Mouse (Mus musculus): ENCODE data around the gene Ckb. TPM values are rescaled to one million over a fixed set of nuclear protein-coding genes. Genes with fewer than 3 reads are reported as not detected.

Ckb gene
- total RNA-seq, 2 experiments from 2014 or later = 98.4 to 117 TPM

DNA sequence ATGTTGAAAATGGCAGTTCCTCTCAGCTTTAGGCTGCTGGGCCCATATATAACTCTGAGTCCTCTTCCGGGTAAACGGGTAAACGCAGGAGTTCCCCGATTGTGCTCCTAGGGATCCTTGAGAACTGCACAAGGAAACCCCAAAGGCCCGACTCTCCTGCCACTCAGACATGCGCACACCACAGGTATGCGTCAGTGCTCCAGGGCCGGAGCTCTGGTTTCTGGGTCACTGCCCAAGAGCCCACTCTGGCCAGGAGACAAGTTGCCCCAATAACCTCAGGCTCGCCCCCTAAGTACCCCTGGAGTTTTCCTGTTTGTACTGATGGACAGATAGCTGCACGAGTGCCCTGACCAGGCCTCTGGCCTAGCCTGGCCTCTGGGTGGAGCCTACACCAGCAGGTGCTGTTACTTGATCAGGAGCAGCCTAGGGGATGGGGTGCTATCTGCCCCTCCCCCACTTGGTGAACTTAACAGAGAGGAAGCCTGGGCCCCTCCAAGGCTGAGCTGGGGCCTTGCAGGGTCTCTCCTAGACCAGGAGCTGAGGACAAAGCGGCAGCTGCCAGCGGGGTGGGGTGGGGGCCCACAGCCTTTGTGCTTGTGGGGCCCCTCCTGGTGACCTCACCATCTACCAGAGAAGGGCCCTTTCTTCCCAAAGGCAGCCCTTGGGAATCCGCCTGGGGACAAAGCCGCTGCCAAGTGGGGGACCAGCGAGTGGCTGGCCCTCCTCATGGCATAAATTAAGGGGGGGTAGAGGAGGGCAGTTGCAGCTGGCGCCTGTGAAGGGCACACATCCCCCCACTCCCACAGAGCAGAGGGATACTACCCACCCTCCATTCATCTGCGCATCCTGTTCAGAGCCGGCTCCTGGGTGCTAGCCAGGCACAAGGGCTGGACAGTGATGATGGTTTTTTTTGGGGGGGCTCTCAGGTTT is 21.5 kb upstream of the Ckb start:
- DNase-seq = no peak
- intact Hi-C loops (cut with DNase I) = no loop called here

- intact Hi-C loops (cut with DNase I) = no loop called here
- no peak for DNase-seq
Measured at GRCm38 (mm10) chr12:111692899-111693298, 20.8 kb upstream of the Ckb start.

DNA sequence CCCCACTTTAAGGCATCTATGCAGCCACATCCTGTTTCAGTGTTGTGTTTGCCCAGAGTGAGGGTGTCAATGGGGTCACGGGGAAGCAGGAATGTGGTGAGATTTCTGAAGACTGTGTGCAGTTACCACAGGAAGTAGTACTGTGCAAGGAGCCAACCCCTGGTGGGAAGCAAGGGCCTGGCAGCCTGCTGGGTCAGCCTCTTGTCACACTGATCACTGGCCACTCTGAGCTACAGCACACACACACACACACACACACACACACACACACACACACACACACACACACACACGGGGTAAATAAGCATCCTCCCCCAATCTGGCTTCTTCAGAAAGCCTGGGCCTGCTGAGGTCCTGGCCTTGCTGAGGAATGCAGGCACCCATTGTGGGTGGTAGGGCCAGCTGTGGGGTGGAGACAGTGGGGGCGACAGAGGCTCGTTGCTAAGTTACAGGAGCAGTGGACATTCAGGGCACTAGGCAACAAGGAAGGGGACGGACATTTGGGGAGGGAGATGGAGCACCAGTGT is 19.3 kb upstream of the Ckb start:
- intact Hi-C loops (cut with DNase I) = no loop called here
- no peak for DNase-seq

GRCm38 (mm10) chr12:111689426-111689825 is 17.3 kb upstream of the Ckb start:
- intact Hi-C loops (cut with DNase I) = no loop called here
- no peak for DNase-seq

DNA sequence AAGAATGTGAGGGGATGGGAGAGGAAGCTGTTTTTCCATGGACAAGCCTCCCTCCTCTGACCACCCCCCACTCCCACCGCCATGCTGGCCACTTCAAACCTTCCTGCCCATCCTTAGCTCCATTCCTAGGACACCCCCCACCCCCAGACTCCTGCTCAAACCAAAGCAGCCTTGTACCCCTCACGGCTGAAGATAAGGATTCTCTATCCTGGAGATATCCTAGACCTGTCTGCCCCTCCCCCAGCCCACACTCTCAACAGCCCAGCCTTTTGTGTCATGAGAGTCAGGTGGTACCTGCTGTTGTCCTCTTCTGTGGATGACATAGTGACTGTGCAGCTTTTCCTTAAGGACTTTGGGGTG is 15.9 kb upstream of the Ckb start:
- intact Hi-C loops (cut with DNase I) = no loop called here
- DNase-seq = no peak

- intact Hi-C loops (cut with DNase I) = no loop called here
- DNase-seq = peak; percentile 88
Measured at GRCm38 (mm10) chr12:111687350-111688068, 15.4 kb upstream of the Ckb start.

DNA sequence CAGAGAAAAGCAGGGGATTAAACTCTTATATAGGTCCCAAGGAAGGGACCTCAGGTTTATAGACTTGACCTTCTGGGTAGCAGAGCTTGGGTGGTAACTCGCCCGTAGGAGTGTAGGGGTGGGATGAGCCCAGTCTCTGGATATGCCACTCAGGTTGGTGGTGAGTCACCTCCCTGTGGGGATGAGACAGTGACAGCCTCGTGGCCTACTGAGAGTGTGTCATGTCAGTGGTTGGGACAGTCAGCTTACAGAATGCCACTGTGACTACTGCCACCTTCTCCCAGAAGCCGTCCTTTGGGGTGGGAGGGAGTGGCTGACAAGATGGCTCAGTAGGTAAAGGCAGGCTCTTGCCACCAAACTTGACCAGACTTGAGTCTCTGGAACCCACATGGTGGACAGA is 14.3 kb upstream of the Ckb start:
- DNase-seq = no peak
- intact Hi-C loops (cut with DNase I) = no loop called here

DNA sequence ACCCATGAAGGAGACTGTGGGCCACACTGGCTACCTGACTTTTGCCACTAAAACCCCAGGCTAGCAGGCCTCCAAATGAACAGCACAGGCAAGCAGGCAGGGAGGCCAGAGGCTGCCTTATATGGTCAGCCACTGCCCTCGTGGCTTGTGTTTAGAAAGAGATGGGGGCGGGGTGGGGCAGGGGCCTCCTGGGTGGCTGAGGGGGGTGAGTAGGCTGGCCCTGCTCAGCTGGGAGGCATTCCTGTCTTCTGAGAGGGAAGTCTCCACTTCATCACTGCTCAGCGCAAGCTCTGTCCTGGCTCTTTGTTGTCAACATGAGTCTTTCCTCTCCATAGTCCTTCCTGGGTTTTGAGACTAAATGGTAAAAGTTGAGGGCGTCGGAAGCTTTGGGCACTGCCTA is 10.7 kb upstream of the Ckb start:
- intact Hi-C loops (cut with DNase I) = no loop called here
- no peak for DNase-seq

DNA sequence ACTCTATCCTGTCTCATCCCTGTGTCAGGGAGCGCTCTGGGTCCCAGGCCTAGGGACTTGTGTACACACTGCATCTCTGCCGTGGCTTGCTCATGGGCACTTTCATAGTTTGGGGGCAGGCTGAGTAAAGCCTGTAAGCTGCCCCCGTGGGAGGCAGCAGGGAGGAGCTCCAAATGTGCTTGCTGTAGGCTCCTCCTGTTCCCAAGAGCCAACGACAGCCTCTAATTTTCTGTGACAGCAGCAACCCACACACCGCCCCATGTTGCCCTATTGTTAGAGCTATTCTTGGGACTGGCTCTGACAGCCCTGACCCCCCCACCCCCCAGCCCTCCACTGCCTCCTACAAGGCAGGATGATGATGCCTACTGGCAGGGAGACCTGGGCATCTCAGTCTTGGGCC is 9.9 kb upstream of the Ckb start:
- no peak for DNase-seq
- intact Hi-C loops (cut with DNase I) = no loop called here

DNA sequence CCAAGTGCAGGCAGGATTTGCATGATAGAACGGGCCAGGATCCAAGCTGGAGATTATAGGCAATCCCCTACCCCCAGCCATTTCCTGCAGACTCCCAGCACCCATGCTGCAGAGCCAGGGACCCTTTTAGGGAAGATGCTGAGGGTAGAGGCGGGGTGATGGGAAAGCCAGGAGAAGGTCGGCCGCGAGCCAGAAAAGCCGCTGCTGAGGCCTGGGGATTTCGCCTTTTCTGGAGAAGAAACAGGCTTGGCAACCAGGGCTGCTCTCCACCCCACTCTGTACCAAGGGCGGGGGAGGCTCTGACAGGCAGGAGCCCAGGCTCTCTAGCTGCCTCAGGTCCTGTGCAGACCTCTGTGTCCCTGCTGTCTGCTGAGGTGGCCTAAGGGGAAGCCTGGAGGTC is 9.2 kb upstream of the Ckb start:
- intact Hi-C loops (cut with DNase I) = no loop called here

DNA sequence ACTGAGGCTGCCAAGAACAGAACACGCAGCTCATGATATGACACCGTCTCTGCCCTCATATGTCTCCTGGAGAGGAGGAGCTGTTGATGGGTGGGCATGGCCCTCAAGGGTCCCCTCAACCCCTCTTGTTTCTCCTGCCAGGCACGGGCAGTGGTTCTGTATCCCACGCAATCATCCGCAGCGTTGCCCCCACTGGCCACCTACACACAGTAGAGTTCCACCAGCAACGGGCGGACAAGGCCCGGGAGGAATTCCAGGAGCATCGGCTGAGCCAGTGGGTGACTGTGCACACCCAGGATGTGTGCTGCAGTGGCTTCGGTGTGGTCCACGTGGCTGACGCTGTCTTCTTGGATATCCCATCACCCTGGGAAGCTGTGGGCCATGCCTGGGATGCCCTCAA is 8.5 kb upstream of the Ckb start:
- DNase-seq = no peak
- intact Hi-C loops (cut with DNase I) = no loop called here

More for the DNA sequence above, 9.2 kb upstream of the Ckb start:
- no peak for DNase-seq

DNA sequence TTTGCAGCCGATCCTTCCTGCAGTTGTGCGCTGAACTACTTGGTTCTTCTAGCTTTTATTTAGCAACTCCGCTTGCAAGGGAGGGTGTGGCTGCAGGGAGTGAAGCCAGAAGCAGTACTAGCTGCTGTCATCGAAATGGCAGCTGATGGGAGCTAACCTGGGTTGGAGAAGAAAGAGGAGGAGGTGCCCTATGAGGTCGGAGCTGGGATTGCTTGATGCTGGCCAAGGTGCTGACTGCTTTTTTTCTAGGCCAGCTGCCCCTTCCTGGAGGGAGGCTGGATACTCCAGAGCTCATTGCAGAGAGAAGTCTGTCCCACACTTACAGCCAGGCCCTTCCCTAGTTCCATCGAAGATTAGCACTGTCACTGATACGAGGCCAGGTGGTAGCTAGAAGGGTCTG is 6.9 kb upstream of the Ckb start:
- DNase-seq = no peak
- intact Hi-C loops (cut with DNase I) = no loop called here

DNA sequence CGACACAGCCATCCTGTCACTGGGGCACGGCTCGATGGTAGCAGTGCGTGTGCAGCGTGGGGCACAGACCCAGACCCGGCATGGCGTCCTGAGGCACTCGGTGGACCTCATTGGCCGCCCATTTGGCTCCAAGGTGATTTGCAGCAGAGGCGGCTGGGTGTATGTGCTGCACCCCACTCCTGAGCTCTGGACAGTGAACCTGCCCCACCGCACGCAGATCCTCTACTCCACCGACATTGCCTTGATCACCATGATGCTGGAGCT is 6.5 kb upstream of the Ckb start:
- intact Hi-C loops (cut with DNase I) = no loop called here
- no peak for DNase-seq

DNA sequence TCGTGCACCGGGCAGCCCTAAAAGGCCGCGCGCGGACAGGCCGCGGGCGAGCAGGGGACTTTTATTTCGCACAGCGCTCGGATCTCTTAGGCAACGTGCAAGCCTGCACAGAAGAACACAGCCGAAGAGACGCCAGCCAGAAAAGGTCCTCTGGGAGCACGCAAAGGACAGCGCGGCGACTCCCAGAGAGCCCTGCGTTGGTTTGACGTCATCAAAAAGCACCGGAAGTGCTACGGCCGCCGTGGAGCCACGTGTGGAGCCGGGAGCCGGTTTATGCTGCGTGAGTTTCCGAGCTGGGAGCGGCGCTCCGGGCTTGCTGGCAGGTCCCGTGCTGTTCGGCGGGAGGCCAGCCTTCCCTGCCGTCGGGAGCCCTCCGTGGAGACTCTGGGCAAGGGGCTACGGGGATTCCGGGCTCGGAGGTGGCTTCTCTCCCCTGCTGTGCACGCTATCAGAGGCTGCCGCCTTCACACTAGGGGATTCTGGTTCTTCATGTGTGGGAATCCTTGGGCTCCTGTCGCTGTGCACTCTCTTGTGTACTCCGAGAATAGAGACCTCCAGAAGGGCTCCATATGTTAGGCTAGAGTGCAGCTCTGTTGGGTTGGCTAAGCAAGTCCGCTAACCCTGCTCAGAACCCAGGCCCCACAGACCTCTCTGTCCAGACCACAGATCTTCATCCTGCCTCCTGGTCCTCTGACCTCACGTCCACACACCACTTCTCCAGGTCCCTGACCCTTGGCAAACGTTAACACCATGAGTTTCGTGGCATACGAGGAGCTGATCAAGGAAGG is 5.9 kb upstream of the Ckb start, which contains the start of gene Trmt61a:
TSS of gene Trmt61a (plus strand) at position 224 of the 788 bp plus-strand sequence.
- DNase-seq = peak; percentile 90 to 95
- intact Hi-C loops (cut with DNase I) = no loop called here

DNA sequence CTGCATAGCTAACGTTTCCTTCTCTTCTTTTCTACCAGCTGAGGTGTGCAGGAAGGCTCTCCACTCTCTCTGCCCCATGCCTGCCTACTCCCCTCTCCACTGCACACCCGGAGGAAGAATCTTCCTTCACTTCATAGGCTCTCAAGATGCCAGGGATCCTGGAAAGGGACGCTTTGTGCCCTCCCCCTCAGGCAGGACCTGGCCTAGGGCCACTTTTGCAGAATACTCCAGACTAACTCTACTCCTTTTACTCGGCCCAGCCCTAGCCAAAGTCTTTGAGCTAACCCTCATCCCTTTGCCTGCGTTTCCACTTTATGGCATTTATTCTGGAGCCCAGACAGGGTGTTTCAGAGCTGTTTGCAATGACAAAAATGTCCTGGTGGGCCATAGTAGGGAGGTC is 5.3 kb upstream of the Ckb start:
- intact Hi-C loops (cut with DNase I) = no loop called here
- peak in 1 of 2 experiments; percentile 60 for DNase-seq

DNA sequence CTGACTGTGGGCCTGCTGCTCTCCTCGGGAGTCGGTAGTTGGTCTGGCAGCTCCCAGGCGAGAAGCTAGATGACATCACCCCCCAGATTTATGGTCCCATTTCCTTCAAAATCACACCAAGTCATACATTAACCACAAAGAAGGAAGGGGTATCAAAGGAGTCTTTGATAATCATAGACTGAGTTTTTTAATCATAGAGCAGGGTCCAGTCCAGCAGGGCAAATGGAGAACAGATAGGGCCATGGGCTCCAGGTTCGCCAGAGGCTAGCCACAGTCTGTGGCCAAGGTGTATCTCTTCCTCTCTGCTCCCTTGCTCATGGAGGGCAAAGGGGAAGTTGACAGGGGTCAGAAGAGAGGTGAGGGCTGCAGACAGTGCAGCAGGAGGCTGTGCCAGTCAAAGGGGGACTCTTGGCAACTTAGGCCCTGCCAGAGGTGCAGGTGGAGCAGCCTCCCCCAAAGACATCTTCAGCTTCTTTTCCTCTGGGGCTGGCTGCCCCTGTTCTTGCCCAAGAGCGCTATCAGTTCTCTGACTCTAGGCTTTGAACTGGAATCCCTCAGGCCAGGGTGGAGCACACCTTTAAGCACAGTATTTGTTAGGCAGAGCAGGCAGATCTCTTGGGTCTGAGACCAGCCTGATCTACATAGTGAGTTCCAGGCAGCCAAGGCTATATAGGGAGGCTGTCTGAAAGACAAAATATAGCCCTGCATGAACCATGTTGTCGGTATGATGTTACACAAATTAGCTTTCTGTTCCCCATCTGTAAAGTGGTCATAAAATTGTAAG is 3.9 kb upstream of the Ckb start:
- DNase-seq = no peak
- intact Hi-C loops (cut with DNase I) = no loop called here

GRCm38 (mm10) chr12:111674850-111675486 is 2.8 kb upstream of the Ckb start:
- intact Hi-C loops (cut with DNase I) = no loop called here
- DNase-seq = no peak

GRCm38 (mm10) chr12:111672581-111672980 is 443 bp upstream of the Ckb start:
- intact Hi-C loops (cut with DNase I) = no loop called here
- no peak for DNase-seq

GRCm38 (mm10) chr12:111671431-111671902 is 671 bp downstream of the Ckb start:
- DNase-seq = peak; percentile 67 to 73
- intact Hi-C loops (cut with DNase I) = no loop called here

- DNase-seq = no peak
- intact Hi-C loops (cut with DNase I) = no loop called here
Measured at GRCm38 (mm10) chr12:111670976-111671375, 1.2 kb downstream of the Ckb start.
